Mouse (Mus musculus): ENCODE results near the gene Olfr1274-ps.
A peak's percentile ranks its signal among the peaks of the same experiment; 100 is the strongest.
"Not testable (repeated sequence)": the region's sequence is repeated elsewhere in the genome, so short reads cannot be mapped to it uniquely, and the experiment has no call there.

Olfr1274-ps gene

GRCm38 (mm10) chr2:90398633-90399107 is at the start of gene Olfr1274-ps:
TSS of gene Olfr1274-ps (plus strand) at chr2:90398683.
- not testable (repeated sequence) for DNase-seq (ENCODE audit: extremely low spot score)

- DNase-seq (ENCODE audit: extremely low spot score), result not testable (repeated sequence)
Measured at GRCm38 (mm10) chr2:90351047-90351446, 47.4 kb upstream of the Olfr1274-ps start.

DNA sequence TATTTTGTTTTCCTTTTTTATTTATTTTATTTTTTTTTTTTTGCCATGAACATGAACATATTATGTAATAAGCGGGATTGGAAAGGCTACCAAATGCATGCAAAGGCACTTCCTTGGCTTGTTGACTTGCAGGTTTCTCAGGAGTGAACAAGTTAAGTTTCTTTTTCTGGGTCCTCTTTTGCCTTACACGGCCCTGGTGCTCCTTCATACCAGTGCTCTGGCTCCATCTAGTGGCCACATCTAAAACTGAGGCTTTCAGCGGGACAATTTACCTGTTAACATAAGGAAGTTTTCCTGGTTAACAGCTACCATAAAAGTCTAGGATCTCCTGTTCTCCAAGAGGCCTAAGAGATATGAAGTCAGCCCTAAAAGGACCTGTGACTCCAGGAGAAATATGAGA is 46.9 kb upstream of the Olfr1274-ps start:
- not testable (repeated sequence) for DNase-seq (ENCODE audit: extremely low spot score)

GRCm38 (mm10) chr2:90359229-90359628 is 39.3 kb upstream of the Olfr1274-ps start:
- not testable (repeated sequence) for DNase-seq (ENCODE audit: extremely low spot score)

DNA sequence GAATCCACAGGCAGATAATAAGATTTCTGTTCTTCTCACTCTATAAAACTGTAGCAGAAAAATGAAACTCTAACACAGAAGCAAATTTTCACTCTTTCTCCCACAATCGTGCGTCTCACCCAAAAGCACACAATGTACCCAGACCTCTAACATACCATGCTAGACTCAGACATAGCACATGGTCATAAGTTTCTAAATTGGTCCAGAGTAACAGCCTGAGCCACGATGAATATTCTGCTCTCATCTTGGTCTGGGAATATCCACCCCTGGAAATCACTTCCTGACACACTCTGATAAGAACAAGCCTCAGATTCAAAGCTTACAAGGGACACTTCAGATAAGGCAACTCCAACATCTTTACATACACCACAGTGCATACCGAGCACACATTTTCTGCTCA is 38.3 kb upstream of the Olfr1274-ps start:
- DNase-seq (ENCODE audit: extremely low spot score), result not testable (repeated sequence)

DNA sequence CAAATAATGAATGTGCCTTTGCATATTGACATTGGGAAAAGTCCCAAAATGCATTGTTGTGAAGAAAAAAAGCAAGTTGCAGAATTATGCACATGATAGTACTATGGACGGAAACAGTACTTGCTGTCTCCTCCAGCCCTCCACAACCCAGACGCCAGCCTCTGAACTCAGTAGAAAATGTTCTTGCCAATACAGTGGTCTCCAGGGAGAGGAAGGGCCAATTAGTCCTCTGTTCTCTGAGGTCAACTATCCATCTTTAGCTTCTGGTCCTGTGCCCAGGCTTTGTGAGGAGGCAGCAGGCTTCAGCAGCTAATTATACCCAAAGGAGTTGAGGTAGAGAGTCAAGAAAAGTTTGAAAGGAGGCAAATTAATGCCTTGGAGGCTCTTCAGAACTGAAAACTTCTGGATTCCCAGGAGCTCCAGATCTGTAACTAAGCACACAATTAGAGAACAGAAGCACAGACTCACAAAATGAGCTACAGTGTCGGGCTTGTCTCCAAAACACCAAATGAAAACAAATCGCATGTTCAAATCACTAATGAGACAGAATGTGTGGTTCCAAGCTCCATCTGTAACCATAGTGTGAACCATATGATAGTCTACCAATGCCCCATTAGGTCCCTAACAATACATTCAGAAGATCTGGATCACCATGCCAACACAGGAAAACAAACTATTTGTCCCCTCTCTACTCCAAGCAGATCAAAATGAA is 15.8 kb downstream of the Olfr1274-ps start:
- not testable (repeated sequence) for DNase-seq (ENCODE audit: extremely low spot score)

DNA sequence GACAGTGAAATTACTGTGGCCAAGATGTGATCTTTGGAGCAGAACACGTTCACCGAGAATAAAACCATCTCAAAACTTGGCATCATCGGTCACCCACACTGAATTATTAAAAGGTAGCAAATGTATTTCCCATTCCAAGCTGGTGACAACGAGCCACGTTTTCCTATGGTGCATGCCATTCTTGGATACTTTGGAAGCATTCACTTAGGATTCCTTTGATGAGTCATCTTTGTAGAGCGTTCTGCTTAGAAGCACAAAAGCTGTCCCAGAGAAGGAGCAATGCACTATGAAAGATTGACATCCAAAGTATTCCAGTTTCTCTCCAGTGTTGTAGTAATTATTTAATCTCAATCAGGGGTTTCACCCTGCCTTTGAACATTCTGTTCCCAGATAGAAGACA is 23.8 kb downstream of the Olfr1274-ps start:
- not testable (repeated sequence) for DNase-seq (ENCODE audit: extremely low spot score)

GRCm38 (mm10) chr2:90424937-90425336 is 26.5 kb downstream of the Olfr1274-ps start:
- not testable (repeated sequence) for DNase-seq (ENCODE audit: extremely low spot score)

DNA sequence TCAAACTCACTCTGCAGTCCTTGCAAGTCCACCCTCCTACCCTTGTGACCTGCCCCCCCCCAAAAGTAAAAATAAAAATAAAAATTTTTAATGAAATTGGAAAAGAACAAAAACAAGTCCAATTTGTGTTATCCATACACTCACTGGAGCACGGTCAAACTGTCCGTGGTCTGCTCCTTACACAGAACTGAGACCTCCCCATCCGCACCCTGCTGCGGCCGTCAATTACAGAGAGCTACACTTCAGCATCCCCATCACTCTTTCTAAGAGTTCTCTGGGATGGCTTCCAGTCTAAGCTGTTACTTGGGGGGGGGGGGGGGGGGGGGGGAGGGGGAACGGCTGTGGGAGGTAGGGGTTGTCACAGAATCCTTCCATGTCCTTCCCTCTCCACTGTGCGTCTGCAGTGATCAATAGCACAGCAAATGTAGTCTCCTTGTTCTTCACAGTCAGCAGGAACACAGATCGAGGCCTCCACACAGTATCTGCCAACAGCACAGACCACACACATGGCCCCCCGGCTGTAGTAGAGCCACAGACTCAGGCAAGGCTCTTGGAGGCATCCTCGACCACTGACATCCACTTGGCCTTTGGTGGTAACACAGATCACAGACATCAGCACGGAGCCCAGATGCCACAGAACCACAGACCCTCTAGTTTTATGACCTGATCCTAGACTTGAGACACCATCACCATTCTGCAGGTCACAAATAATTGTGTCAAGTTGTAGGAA is 30.7 kb downstream of the Olfr1274-ps start:
- not testable (repeated sequence) for DNase-seq (ENCODE audit: extremely low spot score)

DNA sequence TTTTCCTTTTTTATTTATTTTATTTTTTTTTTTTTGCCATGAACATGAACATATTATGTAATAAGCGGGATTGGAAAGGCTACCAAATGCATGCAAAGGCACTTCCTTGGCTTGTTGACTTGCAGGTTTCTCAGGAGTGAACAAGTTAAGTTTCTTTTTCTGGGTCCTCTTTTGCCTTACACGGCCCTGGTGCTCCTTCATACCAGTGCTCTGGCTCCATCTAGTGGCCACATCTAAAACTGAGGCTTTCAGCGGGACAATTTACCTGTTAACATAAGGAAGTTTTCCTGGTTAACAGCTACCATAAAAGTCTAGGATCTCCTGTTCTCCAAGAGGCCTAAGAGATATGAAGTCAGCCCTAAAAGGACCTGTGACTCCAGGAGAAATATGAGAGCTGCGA is 31.3 kb downstream of the Olfr1274-ps start:
- not testable (repeated sequence) for DNase-seq (ENCODE audit: extremely low spot score)

GRCm38 (mm10) chr2:90437453-90437852 is 39.0 kb downstream of the Olfr1274-ps start:
- DNase-seq (ENCODE audit: extremely low spot score), result not testable (repeated sequence)

DNA sequence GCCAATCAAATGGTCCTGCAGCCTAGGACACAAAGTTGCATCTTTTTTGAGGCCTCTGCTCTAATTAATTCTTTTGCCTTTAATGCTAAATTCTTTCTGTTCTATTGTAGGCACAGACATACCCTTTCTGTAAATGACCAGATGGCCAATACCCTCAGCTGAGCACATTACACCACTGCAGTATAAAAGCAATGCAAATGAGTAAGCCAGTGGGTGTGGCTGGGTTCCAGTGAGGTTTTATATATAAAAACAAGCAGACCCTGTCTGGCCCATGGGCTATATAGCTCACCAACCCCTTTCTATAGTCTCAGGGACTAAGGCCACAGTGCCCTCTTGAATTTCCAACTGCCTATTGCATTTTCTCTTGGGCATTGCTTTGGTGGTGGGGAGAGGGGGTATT is 41.7 kb downstream of the Olfr1274-ps start:
- DNase-seq (ENCODE audit: extremely low spot score), result not testable (repeated sequence)

GRCm38 (mm10) chr2:90441811-90442210 is 43.3 kb downstream of the Olfr1274-ps start:
- DNase-seq (ENCODE audit: extremely low spot score), result peak; percentile 29

GRCm38 (mm10) chr2:90443811-90444210 is 45.3 kb downstream of the Olfr1274-ps start:
- DNase-seq (ENCODE audit: extremely low spot score), result no peak

DNA sequence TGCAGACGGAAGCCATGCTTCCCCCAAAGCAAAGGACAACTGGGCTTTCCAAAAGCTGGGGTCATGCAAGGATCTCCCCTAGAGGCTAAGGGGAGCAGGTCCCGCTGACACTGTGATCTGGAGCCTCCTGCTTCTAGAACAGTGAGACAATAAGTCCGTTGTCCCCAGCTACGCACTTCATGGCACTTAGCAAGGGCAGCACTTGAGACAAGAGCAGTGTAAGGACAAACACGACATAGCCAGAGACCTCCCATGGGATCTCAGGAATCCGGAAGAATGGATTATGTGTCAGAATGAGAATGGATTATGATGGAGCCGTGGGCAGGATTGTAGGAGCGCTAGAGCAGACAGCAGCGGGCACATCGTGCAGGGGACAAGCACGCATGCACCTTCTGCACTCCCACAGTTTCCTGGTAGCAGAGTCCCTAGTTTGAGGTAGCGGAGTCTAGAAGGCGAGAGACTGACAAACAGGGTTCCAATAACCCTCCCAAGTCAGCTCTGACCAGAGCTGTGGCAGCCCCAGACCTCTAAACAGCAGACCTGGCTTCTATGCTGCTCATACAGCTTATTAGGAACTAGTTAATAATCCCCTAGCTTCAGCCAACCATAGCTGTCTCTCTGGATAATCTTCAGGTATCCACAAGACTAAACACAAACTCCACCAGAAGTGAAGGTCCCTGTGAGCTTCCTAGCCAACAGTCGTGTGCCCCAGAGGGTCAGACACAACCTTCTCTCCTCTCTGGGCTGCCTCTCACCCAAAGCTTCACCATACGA is 50.7 kb downstream of the Olfr1274-ps start:
- no peak for DNase-seq (ENCODE audit: extremely low spot score)

- DNase-seq (ENCODE audit: extremely low spot score), result no peak
Measured at GRCm38 (mm10) chr2:90452380-90452779, 53.9 kb downstream of the Olfr1274-ps start.
